Mouse (Mus musculus): Measurements from ENCODE around the gene Spg11.

DNA sequence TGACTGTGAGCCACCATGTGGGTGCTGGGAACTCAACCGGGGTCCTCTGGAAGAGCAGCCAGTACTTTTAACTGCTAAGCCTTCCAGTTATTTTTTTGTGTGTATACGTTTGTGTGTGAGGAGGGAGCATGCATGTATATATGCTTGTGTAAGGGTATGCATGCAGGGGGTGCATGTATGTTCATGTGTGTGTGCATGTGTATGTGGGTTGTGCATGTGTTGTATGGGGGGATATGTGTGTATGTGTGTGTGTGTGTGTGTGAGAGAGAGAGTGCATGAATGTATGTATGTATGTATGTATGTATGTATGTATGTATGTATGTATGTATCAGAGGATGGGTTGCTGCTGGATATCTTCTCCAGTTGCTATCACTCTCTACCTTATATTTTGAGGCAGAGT, 36.3 kb upstream of the Spg11 start:
- TF ChIP-seq POLR2A (IDR thresholded peaks at IDR 0.05; ENCODE audit: low read depth, low read length) (no peak), CTCF (conservative IDR thresholded peaks at IDR 0.05; ENCODE audit: insufficient read depth, insufficient read length, low read depth, low read length) (no peak)
